Comparison of ENCODE assay signal across 9 mouse cellular contexts in genomic region chr7:110728876-110729275, GRCm38 (mm10). TPM values are rescaled to one million over a fixed set of nuclear protein-coding genes. Genes with fewer than 3 reads are reported as not detected.
DNase-seq lines count a peak whose midpoint lies in the region; ATAC-seq and TF ChIP-seq lines count a peak whose summit lies in the region.
"Had no signal": no experiment of that assay in that cellular context is flagged by ENCODE, and none has a peak within 500 bp of the region (broad histone marks: within the 10 kb centered on the region; RNA-seq: fewer than 3 reads in every experiment).

No protein-coding gene starts in this region.

- H3K27me3 ChIP-seq in Patski, result no peaks in the 10 kb centered on the region
- H3K27me3 ChIP-seq: neural tube, embryonic 12.5 days had no signal

- in situ Hi-C loops in Patski (cut with MboI; ENCODE audit: low pct_unique_long_range_greater_than_20kb), result loop anchor here (5.0 kb wide), 2 partner anchors 73 to 288 kb away; no protein-coding TSS in a partner anchor

- CTCF ChIA-PET in Patski (lab: Charles Lee), result interaction anchor here (0.6 to 1.7 kb wide), 9 partner anchors 14 to 104 kb away, joined by 3 to 5 read pairs (median 3); no protein-coding TSS in a partner anchor

- peak; percentile 43 for DNase-seq in heart, postnatal 4 days
- DNase-seq in heart, adult 11 months, result no peak
- DNase-seq in 3134 (ENCODE audit: extremely low read depth, insufficient read length, low spot score), result peak; percentile 39
- DNase-seq in Patski (ENCODE audit: low read depth, low spot score), result no peak
- no peak for DNase-seq in left cerebral cortex, postnatal 36 days (ENCODE audit: low spot score in 2 of 2)
- DNase-seq in gastrocnemius, postnatal 14 days, result no peak

- intact Hi-C loops in left cerebral cortex, postnatal 36 days (cut with DNase I), result loop anchor here (5.0 kb wide), 1 partner anchor 288 kb away; no protein-coding TSS in a partner anchor
- intact Hi-C loops in gastrocnemius, postnatal 14 days (cut with DNase I; ENCODE audit: low total_unique reads), result loop anchor here (5.0 kb wide), 1 partner anchor 288 kb away; no protein-coding TSS in a partner anchor

- no peak for ATAC-seq in Patski
- ATAC-seq in erythroid progenitor cell, adult 5-6 weeks (replicated peaks; ENCODE audit: low FRiP score, poor library complexity, severe bottlenecking), result 0 out of 2 replicates have a peak, but pooled peaks have one; percentile 29
- peak; percentile 70 for ATAC-seq in megakaryocyte, adult 5-6 weeks (ENCODE audit: poor library complexity, severe bottlenecking)

- POLR2A ChIA-PET in Patski (lab: Charles Lee), result no interaction called here

- TF ChIP-seq CTCF in Patski (IDR thresholded peaks at IDR 0.05), result peak; percentile 78

RNA-seq across cellular contexts. Expression of gene Ampd3, which starts 39.1 kb away (rescaled TPM):
- 10 to 100 TPM; 23.8 to 30.3 TPM for total RNA-seq in heart, postnatal 4 days (2021)
- polyA plus RNA-seq in Patski (2021), result 59.3 TPM
- total RNA-seq in erythroid progenitor cell, adult 5-6 weeks (2015; ENCODE audit: low replicate concordance), result 80.7 and 109 TPM in 2 replicates
- total RNA-seq in erythroid progenitor cell, adult 5-6 weeks (2017; ENCODE audit: low replicate concordance), result 72.2 and 104 TPM in 2 replicates
- total RNA-seq in megakaryocyte, adult 5-6 weeks (2015), result 68.0 and 76.8 TPM in 2 replicates
- 32.6 and 46.5 TPM in 2 replicates for total RNA-seq in megakaryocyte, adult 5-6 weeks (2017)
- total RNA-seq in left cerebral cortex, postnatal 36 days (2021), result 10 to 100 TPM; 19.7 to 25.4 TPM
- total RNA-seq in gastrocnemius, postnatal 14 days (2021), result 1 to 10 TPM; 6.6 to 7.7 TPM

Comparison
In these comparisons a context has a peak if more than half of its experiments do, and no peak if none do; other contexts are left out.
1. DNase-seq: peak in heart, postnatal 4 days (single experiment) and 3134 (single experiment); none in heart, adult 11 months (single experiment), Patski (single experiment), left cerebral cortex, postnatal 36 days (0 of 2) and gastrocnemius, postnatal 14 days (single experiment).